Mouse (Mus musculus) CD4-positive, CD25-positive, alpha-beta regulatory T cell, adult 4 months (primary cell): ENCODE data around the gene Uba52. TPM values are rescaled to one million over a fixed set of nuclear protein-coding genes. Genes with fewer than 3 reads are reported as not detected.

Experiments used
- ATAC-seq: one replicate; pipeline ENCODE4 v1.8.0; 2017
- polyA plus RNA-seq, 2 experiments: library from polyadenylated mRNA; unstranded; fragments of 100-300 nt; shearing (Covaris generic); gene quantifications; one replicate each; pipeline ENCODE4 v1.2.1; 2017

The Uba52 gene
- polyA plus RNA-seq, 2 experiments from 2014 or later = 3,148 to 3,732 TPM

DNA sequence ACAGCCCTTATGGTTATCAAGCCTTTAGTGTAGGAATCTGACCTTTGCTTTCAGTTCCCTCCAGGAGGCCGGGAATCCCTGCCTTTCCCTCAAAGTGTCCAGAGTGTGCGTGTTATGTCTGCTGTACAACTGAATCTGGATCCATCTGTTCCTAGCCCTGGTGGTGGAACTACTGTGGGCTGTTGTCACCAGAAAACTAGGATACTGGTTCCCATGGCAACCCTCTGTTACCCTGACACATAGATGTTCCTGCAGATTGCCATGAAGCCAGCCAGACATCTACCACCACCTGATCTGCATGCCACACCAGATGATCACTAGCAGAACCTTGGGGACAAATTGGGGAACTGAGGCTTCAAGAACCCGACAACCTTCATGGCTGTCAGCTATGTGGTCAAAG, 28.7 kb downstream of the Uba52 start:
- no peak for ATAC-seq

- ATAC-seq = no peak
Measured at GRCm38 (mm10) chr8:70477269-70477982, 33.2 kb downstream of the Uba52 start.

GRCm38 (mm10) chr8:70476333-70477268, 34.0 kb downstream of the Uba52 start, which contains the start of gene Klhl26:
Klhl26 (minus strand) TSS chr8:70476968.
- ATAC-seq = peak; percentile 96

DNA sequence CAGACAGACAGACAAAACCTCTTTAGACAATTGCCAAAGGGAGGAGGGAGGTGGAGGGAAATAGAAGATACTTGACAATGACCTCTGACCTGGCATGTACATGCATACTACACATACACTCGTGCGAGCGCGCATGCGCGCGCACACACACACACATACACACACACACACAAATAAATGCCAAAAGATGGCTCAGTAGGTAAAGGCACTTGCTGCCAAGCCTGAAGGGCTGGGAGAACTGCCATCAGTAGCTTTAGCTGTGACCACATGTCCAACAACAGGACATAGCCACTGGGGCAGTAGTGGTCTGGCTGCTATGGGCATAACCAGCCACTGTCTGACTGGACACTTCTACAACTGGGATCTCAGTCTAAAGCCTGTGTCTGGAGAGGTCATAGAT, 38.7 kb downstream of the Uba52 start:
- no peak for ATAC-seq

DNA sequence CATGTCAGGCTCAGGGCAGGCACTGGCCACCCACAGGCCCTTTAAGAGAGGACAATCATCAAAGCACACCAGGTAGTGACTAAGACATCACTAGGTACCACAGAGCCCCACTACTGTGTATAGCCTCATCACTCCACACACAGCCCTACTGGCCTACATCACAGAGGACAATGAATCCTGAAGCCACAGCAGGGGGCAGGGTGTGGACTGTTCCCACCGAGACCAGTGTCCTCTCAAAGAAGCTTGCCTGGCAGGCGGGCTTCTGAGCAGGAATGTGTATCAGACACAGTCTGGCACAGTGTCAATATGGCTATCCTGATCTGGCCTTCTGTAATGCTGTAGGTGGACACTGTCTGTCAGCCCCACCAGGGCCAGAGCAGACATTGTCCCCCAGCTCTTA, 40.7 kb downstream of the Uba52 start:
- no peak for ATAC-seq

- ATAC-seq = no peak
Measured at GRCm38 (mm10) chr8:70469295-70469916, 41.2 kb downstream of the Uba52 start.

DNA sequence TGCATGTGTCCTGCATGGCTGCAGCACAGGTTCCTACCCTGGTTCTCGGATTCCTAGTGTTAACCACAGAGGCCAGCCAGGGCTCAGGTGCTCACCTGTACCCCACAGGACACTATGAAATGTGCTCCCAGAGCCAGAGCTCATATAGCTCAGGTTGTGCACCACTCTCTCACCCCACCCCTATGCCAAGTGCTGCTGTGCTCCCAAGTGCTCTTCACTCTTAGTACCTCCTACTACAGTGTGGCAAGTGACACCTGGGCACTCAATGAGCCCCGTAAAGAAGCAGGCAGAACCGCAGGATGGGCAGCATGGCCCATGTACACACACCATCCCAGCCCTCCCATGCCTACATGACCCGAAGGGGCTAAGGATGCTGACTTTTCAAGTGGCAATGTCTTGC, 41.9 kb downstream of the Uba52 start:
- ATAC-seq = no peak

DNA sequence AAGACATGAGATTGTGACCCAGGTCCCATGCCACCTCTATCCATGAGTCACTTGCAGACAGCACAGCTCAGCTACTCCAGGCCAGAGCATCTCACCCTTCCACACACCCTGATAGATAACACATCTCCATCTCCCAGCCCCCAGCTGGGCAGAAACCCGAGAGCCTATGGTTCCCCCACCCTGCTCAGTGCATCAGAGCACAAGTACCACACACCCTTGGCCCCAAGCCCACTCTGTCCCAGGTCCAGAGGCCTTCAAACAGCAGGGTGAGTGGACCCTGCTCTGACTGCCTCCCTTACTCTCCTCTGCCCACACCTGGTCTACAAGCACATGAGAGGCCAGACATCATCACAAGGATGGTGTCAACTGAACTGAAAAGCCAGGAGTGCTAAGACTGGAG, 42.7 kb downstream of the Uba52 start:
- no peak for ATAC-seq

GRCm38 (mm10) chr8:70467229-70467725, 43.3 kb downstream of the Uba52 start:
- no peak for ATAC-seq

- ATAC-seq = no peak
Measured at GRCm38 (mm10) chr8:70466771-70467170, 43.8 kb downstream of the Uba52 start.

GRCm38 (mm10) chr8:70466305-70466704, 44.3 kb downstream of the Uba52 start:
- no peak for ATAC-seq

DNA sequence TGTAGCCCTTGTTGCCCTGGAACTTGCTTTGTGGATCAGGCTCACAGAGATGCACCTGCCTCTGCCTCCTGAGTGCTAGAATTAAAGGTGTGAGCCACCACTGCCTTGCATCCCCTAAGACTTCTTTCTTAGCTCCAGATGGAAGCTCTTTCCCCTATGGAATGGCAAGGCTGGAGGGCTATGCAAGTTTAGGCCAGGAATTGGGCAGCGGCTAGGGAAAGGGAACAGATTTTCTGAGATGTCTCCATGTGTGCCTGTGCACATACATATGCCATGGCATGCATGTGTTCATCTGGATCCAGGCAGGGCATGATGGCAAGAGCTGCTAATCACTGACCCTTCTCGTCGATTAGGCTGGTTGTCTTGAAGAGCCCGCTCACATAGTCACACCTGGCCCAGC, 44.9 kb downstream of the Uba52 start:
- ATAC-seq = no peak

GRCm38 (mm10) chr8:70464162-70464561, 46.4 kb downstream of the Uba52 start:
- no peak for ATAC-seq

DNA sequence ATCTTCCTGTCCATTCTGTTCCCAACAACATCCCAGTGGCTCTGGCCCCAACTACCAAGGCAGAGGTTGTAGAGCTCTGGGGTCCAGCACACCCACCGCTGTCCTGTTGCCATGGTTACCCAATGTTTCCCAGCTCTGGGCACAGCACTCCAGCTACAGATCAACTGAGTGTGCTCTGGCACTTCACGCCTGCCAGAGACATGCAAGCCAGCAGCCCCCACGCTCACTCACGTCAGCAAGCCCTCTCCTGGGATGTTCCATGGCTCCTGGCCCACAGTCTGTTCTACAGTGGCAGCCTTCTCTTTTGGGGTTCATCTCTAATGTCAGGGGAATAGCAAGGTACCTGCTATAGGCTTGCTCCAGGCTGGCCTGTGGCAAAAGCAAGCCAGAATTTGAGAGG, 47.3 kb downstream of the Uba52 start:
- no peak for ATAC-seq

DNA sequence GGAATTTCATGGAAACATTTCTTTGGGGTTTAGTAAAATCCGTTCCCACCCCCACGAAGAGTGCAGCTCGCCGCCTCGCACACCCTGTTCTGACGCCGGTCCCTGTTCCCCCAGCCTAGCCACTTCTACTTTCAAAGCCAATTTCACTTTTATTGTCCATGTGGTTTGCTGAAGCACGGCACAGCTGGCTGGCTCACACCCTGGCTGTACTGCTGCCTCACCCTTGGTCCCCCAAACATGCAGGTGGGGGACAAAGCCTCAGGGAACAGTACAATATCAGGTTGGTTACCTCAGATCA, 48.1 kb downstream of the Uba52 start:
- ATAC-seq = no peak

GRCm38 (mm10) chr8:70461765-70462515, 48.7 kb downstream of the Uba52 start:
- ATAC-seq = no peak

DNA sequence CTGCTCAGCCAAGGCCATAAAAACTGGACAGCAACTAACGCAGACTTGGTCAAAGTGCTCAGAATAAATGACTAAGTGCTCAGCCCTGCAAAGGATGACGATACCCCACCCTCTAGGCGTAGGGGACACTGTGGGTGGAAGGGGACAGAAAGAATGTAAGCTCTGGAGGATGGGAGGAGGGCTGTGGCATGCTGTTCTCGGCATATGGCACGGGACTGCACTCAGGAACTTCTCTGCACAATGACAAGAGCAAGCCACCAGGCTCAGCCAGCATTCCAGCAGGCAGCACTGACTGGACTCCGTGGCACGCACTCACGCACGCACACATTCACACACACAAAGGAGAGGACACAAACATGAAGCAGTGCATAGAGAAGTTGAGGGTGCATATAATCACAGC, 50.0 kb downstream of the Uba52 start:
- ATAC-seq = no peak

DNA sequence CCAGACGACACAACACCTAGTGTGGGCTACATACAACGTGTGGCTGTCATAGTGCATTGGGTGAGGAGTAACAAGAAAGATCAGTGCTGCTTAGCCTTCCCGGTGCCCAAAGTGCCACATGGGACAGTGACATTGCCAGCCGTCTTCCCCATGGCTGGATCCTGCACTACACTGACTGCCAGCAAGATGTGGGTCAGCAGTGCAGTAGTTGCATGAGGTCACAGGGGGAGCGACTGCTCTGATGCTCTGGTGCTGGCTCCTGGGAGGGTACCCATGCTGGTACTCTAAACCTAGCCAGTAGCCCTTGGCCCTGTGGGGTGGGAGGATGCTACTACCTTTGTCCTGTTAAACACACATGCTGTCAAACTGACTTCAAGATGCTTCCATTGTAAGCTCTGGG, 50.4 kb downstream of the Uba52 start:
- no peak for ATAC-seq

DNA sequence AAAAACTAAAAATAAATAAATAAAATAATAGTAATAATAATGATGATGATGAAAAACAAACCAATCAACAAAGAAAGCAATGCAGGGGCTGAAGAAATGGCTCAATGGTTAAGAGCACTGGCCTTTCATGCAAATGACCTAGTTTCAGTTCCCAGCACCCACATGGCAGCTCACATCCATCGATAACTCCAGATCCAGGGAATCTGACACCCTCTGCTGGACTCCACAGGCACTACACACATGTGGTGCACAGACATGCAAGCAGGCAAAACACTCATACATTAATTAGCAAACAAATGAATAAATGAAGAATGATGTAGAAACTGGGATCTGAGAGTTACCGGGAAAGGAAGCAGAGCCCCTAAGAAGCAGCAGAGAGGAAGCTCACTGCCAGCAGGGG, 51.0 kb downstream of the Uba52 start:
- ATAC-seq = no peak

DNA sequence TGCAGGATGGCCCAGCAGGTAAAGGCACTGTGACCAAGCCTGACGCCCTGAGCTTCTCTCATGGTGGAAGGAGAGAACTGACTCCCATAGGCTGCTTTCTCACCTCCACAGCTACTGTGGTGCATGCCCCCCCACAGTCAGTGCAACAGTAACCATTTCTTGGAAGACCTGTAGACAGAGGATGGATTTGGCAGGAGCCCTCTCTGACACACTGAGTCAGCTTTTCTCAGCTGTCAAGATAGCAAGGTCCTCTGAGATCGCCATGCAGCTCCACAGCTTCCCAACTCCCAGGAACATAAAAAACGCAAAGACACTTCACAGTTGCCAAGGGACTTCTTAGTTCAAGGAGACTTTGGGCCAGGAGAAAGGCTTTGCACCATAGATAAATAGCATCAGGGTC, 52.1 kb downstream of the Uba52 start:
- ATAC-seq = no peak
